Mouse (Mus musculus) left cerebral cortex, postnatal 25 days (tissue): ENCODE measurements around the gene Fpr1. TPM values are rescaled to one million over a fixed set of nuclear protein-coding genes. Genes with fewer than 3 reads are reported as not detected.
"Not testable (repeated sequence)": the region's sequence is repeated elsewhere in the genome, so short reads cannot be mapped to it uniquely, and the experiment has no call there.

Source experiments
- DNase-seq, 2 experiments: peaks; one replicate each; pipeline ENCODE4 v3.0.0; 2022; ENCODE audit warnings: low spot score in 2 of 2, mixed read lengths in 1 of 2
- intact Hi-C: fragments of 180-260 bp; cut with DNase I; formaldehyde crosslinking; loops from one replicate; pipeline ENCODE4 v1.15.1; 2025
- total RNA-seq, 2 experiments: library from RNA; stranded (reverse); gene quantifications; 2 replicates each; pipeline ENCODE4 v1.2.3; 2021

Gene Fpr1
- not detected for total RNA-seq

DNA sequence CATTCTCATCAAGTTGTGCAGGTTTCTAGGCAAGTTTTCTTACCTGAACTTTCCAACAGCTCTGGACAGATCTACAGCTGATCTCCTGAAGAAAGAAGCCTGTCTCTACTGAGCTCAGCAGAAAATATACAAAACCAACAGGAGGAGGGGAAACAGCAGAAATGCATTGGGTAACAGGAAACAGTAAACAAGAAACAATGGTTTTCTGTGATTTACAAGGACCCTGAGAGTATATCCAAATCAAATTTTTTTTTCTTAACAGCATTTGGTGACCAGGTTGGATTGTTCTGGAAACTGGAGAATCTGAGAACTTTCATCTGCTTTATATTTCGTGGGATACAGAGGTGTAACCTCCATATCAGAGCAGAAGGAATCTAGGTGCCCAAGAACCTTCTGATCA, at the start of gene Fpr1:
Fpr1 (minus strand) TSS at position 101 of the 400 bp plus-strand sequence.
- intact Hi-C loops, result no loop called here
- DNase-seq, result no peak

DNA sequence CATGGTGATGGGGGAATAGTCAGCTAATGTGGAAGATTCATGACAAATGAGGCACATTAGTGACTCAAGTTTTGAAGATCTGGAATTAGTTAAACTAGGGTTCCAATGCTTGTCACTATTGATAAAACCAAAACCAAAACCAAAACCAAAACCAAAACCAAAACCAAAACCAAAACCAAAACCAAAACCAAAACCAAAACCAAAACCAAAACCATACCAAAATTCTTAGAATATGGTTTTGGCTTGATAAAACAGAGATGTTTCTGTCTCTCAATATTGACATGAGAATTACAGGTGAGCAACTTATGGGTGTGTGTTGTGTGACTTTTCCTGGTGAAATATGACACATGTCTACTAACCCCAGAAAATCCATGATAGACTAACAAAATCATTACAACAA, 34.0 kb upstream of the Fpr1 start:
- DNase-seq, result no peak
- intact Hi-C loops, result no loop called here

DNA sequence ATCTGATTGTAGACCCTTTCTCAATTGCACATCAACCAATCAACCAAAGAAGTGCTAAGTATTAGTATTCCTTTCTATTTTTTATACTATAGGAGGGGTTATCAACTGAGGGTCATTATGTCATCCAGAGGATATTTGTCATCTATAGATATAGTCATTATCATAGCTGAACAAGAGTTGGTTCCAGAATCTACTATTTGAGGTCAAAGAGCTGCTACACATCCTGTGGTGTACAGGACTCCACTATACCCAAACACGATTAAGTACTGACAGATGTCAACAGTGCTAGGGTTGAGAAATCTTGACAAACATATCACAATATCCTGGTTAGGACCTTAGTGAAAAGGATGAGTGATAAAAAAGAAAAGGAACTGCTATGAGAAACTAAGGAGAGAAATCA, 33.6 kb upstream of the Fpr1 start:
- intact Hi-C loops, result no loop called here
- no peak for DNase-seq

DNA sequence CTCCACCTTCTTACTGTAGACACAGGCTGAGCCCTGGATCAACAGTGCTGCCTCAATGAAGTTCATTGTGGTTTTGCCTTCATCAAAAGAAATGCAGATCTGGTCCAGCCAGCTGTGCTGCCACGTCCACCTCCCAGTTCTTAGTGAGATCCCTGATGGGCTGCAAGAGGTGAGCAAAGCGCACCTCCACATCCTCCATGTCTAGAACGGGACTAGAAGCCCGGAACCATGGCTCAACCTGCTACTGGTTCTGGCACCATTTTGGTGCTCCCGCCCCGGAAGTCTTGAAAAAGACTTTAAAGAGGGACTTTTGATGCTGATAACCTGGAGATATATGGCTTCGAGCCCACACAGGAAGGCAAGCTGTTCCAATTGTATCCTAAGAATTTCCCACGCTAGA, 28.9 kb upstream of the Fpr1 start:
- intact Hi-C loops, DNase-seq: not testable (repeated sequence)

DNA sequence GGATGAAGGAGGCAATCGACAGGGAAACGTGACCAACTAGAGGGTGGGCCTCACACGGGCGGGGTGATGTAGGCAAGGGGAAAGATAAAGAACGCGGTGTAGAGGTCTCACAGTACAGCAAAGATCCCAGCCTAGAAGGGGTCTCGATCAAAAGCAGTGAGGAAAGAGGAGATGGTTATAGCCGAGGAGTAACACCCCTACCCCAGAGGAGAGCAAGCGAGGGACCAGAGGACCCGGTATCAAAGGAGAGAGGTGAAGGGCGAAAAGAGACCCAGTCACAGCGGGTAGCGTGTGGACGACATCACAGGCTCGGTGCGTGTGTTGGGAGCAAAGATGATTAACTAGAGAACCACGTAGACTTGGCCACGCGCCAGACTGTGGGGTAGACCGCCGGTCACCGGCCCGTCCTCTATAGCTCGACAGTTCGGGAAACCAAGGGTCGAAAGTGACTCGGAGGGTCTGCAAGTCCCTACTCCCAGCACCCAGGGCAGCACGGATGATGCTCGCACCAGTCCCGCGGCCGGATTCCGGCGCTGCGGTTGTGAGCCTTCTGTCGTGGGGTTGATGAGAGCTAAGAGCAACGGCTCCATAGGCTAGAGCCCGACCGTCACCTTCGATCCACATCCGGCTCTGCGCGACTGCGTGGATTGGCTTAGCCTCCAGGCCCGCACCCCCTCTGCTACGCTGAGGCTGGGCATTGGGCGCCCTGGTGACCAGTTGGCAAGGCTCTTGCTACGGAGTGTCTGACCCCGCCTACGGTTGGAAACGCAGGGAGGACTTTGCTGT, 26.1 kb upstream of the Fpr1 start:
- intact Hi-C loops, result no loop called here
- DNase-seq, result peak; percentile 76 to 89

DNA sequence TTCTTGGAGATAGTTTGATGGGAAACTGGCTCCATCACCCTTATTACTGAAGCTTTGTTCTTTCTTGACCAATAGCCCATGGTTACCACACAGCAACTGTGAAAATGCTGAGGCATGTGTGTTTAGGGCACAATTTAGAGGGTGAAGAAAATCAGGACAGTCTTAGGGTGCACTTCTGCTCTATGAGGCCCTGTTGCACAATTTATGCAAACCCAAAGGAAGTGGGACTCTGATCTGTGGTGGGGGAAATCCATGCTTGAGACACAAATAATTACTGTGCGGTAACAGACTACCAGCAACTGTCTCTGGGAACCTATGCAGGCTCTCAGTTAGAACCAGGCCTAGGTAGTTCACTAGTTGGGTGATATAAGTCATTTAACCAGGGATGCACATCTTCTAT, 17.0 kb upstream of the Fpr1 start:
- intact Hi-C loops, result no loop called here
- DNase-seq, result no peak

DNA sequence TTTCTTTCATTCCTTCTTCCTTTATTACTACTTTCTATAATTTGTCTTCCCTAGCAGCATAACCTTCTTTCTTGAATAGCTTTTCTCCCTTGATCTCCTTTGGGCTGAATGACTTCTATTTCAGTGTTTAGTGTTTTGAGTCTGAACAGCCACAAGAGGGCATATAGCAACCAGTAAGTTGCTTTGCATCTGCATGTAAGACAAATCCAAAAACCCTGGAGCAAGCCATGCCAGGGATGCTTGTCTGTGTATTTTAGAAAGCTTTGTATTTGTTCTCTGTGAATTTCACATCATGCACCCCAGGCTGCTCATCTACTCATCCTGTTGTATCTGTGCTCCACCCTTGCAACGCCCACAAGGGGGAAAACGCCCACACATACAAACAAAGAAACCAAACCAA, 15.5 kb upstream of the Fpr1 start:
- intact Hi-C loops, result no loop called here
- DNase-seq, result peak in 1 of 2 experiments; percentile 39

DNA sequence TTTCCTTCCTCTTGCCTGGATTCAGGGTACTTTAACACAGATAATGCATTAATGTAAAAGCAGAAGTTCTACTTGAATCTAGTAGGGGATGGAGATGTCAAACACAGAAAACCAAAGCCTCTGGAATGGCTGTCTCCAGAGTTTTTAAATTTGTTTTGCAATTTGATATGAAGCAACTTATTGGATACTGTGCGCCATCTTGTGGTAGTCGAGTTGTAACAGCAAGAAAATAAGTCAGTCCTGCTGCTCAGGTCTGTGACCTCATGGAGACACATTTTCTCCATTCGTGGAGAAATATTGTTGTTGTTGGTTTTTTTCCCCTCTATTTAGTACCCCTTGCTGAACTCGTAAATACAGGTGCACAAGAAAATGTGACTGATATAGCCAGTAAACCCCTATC, 12.3 kb upstream of the Fpr1 start:
- intact Hi-C loops, result loop anchor here (1.0 to 2.0 kb wide), 2 partner anchors 51 to 130 kb away; no protein-coding TSS in a partner anchor
- peak; percentile 31 to 63 for DNase-seq

DNA sequence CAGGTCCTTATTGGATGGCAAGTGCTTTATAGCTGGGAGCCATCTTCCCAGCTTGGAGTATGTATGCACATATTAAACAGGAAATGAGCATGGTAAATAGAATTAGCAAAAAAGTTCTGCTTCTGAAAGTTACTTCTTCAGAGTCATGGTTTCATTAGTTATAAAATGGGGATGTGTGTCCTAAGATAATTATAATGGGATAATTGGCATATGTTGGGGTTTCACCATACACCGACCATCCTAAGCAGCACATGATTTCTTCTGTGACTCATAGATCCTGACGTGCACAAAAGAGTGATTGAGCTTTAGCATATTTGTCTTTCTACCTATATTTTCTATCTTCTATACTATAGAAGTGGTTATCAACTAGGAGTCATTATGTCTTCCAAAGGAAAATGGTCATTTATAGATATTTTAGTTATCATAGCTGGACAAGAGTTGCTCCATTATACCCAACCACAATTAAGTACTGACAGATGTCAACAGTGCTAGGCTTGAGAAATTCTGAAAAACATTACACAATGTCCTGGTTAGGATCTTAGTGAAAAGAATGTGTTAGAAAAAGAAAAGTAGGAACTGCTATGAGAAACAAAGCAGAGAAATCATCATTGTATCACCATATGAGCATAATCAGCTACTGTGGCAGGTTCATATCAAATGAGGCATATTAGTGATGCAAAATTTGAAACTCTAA, 6.1 kb upstream of the Fpr1 start:
- intact Hi-C loops, result no loop called here
- no peak for DNase-seq

DNA sequence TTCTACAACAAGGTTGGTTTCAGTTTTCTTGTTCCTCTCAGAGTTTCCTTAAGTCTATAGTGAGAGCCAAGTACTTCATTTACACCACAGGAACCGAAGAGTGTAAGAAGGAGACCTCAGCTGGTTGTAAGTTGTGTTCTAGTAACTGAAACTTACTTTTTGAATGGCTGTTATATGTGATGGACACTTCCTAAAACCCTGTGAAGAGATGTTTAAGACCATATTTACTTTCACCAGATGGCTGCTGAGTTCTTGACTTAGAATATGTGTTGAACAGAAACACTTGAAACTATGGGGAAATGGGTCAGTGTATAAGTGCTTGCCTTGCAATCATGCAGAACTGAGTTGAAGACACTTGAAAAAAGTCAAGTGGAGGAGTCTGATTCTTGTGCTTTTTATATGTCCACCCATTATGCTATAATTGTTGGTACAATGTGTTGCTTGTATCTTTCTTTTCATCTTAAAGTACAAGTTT, 4.1 kb upstream of the Fpr1 start, which contains the start of the genes Fpr2 and Fpr3:
Fpr2 (plus strand) TSS at position 51 of the 475 bp plus-strand sequence.
Fpr3 (plus strand) TSS at position 79 of the 475 bp plus-strand sequence.
- intact Hi-C loops, result no loop called here
- peak in 1 of 2 experiments; percentile 28 for DNase-seq

DNA sequence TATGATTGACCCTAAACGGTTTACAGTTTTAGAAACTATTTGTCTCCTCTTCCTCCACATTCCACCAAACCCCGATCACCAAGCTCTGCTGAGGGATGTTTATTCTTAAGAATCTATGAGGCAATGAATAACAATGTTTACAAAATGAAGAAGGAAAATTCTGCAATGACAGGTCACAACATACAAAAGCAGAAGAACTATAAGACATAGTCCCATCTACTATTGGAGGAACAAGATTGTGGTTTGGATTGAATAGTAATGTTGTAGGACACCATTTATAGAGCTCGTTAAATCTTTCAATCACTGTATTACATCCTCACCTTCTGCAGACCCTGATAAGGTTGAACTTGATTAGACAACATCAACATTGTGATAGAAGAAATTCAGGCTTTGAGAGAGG, 1.1 kb downstream of the Fpr1 start:
- no peak for DNase-seq
- intact Hi-C loops, result no loop called here

DNA sequence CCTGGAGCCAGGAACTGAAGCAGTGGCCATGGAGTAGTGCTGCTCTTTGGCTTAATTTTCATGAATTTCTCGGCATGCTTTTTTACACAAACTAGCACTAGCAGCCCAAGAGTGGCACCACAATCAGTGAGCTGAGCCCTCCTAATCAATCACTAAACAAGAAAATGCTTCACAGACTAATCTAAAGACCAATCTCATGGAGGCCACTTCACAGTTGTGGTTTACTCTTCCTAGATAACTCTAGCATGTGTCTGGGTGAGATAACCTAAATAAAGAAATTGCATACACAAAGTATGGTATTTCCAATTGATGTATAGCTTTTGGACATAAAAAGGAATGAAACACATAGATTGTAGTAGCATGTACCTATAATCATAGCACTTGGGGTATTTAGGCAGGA, 4.4 kb downstream of the Fpr1 start:
- intact Hi-C loops, result no loop called here
- no peak for DNase-seq

DNA sequence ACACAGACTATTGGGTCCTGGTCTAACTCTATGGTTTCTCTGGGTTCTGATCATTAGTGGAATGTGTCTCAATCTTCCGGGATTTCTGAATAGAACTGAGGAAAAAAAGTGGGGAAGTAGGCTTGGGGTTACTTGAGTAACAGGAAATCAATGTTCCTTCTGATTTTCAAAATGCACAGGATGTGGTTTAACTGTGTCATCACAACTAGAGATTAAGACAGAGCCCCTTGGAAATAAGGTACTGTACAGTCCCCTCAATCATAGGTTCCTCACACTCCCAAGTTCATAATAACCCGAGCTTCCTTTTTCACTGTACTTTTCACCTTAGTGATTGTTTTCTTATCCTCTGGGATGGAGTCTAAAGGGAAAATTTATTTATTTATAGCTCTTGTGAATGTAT, 12.0 kb downstream of the Fpr1 start:
- no peak for DNase-seq
- intact Hi-C loops, result no loop called here

DNA sequence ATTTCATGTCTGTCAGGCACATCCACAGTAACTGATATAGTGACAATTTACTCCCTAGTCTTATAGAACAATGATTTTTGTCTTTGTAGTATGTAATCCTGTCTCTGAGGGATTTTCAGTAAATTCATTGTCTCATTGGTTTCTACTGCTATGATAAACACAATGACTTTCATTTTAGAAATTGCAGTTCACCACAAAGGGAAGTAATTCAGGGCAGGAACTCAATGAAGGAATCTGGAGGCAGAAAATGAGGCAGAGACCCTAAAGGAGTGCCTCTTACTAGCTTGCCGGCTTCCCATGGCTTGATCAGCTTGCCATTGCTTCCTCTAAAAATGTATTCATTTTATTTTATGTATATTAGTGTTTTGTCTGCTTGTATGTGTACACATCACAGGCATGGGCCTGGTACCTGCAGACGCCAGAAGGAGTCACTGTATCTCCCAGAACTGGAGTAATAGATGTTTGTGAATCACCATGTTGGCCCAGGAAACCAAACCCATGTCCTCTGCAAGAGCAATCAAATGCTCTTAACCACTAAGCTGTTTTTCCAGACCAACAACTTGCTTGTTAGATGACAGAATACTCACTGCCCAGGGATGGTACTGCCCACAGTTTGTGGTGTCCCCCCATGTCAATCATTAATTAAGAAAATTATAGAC, 12.7 kb downstream of the Fpr1 start:
- no peak for DNase-seq
- intact Hi-C loops, result no loop called here

DNA sequence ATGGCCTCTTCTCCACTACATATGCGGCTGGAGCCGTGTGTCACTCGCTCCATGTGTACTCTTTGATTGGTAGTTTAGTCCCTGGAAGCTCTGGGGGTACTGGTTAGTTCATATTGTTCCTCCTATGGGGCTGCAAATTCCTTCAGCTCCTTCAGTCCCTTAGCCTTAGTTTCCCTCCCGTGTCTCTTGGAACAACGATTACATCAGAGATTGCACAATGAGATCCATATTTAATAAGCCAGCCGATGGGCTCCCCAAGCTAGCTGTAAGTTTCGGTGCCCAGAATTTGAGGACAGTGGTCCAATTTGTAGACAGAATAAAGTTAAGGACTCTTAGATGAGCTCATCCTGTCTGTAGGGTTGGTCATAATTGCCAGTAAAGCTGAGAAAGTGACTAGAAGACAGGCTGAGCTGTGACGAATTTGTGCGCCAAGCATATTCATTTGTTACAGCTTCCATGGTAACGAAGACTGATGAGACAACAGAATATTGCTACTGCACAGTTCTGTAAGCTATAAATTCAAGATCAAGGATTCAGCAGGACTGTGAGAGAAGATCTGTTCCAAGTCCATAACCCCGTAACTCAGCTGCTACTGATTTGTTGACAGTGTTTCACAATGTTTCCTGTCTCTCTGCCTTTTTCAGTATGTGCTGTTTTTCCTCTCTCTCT, 16.8 kb downstream of the Fpr1 start:
- intact Hi-C loops, result no loop called here
- peak; percentile 24 to 57 for DNase-seq

DNA sequence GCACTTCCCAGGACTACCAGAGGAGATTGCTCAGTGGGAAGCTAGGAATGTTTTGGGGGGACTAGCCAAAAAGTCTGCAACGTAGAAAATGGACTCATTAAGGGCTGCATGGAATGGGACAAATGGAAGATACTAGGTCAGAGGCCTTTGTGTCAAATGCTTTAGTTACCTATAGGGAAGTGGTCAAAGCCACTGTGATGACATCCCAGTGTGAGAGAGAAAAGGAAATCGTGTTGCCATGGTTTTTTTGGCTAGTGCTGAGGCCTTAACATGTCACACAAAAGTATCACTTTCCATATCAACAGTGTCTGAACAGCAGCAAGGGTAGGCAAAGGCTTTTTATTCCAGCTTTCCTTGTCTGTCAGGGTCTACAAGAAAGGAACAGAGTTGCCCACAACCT, 18.6 kb downstream of the Fpr1 start:
- no peak for DNase-seq
- intact Hi-C loops, result no loop called here

DNA sequence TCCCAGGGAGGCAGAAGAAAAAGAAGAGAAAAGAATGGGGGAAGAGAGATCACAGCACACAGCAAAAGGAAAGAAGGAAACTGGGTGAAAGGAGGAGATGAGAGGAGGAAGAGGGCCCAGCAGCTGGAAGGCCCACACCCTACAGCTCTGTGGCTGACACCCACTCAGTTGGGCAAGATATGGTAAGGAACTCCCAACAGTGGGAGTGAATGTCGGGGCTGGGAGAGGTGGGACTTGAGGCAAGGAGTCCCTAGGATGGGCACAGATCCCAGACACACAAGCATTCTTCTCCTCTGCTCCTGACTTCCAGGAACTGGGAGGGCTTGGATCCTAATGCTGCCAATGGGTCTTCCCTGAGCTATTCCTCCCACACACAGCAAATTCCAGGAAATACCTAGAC, 21.4 kb downstream of the Fpr1 start:
- intact Hi-C loops, result no loop called here
- DNase-seq, result no peak

DNA sequence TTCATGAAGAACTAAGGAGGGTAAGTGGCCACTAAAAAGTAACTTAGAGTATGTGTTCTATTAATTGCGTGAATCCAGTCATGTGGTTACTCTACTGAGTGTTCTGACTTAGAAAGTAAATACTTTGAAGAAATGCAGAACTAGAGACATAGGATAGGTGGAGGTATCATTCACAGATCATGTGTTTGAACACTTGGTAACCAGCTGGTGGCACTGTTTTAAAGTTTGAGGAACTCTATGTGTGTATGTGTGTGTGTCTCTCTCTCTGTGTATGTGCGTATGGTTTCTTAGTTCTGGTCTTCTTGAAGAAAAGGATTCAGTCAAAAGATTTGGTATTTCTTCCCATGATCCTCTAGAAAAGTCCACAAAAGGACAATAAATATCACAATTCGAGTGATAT, 23.6 kb downstream of the Fpr1 start:
- intact Hi-C loops, result no loop called here
- no peak for DNase-seq

DNA sequence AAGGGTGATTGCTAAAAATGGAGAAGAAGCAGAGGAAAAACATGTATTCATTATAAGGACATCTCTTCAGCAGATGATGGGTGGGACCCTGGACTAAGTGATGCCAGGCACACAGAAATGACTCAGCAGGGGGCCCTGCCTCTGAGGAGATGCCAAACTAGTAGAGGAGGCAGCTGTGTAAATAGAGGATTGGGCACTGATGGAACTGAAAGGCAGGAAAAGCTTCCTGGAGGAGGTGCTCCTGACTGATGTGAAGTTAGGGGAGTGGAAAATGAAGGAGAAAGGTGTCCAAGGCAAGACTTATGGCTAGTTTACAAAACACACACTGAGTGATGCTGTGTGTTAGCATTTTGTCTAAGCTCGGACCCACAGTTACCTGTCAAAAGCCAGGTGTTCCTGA, 26.3 kb downstream of the Fpr1 start:
- intact Hi-C loops, result loop anchor here (5.0 kb wide), 1 partner anchor 50 kb away; no protein-coding TSS in a partner anchor

DNA sequence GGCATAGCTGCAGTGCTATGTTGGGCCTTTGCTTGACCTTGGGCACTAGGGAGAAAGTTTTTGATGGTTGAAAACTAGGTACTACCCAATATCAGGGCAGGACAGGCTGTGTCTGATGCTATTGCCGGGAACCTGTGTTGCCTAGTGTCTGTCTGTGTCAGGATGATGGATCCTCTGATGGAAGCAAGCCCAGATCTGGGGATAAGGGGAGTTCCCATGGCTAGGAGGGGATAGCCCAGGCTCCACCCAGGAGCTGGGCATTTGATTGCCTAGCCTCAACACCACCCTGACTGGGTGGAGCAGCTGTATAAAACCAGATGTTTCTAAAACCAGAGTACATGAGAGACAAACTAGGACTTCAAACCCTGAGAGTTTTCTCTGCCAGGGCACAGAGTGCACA, 27.1 kb downstream of the Fpr1 start:
- intact Hi-C loops, result loop anchor here (5.0 kb wide), 1 partner anchor 49 kb away; no protein-coding TSS in a partner anchor

More for the DNA sequence above, 26.3 kb downstream of the Fpr1 start:
- DNase-seq, result no peak

More for the DNA sequence above, 27.1 kb downstream of the Fpr1 start:
- DNase-seq, result no peak
